Mouse (Mus musculus) C2C12 (cell line): ENCODE measurements around the gene Lrrc43. TPM values are rescaled to one million over a fixed set of nuclear protein-coding genes. Genes with fewer than 3 reads are reported as not detected.

Experiments used
- H3K27me3 ChIP-seq: one replicate; pipeline ENCODE4 v1.6.1; 2011; ENCODE audit not compliant: control insufficient read depth, insufficient read depth, insufficient read length
- H3K36me3 ChIP-seq: one replicate; pipeline ENCODE4 v1.6.1; 2011; ENCODE audit not compliant: control insufficient read depth, insufficient read depth
- H3K4me3 ChIP-seq: one replicate; pipeline ENCODE4 v1.5.1; 2011; ENCODE audit warnings: mild to moderate bottlenecking, control low read depth; ENCODE audit not compliant: poor library complexity, insufficient read depth, severe bottlenecking
- H3K79me2 ChIP-seq: one replicate; pipeline ENCODE4 v1.6.1; 2011; ENCODE audit not compliant: control insufficient read depth, insufficient read depth
- H3K79me3 ChIP-seq: one replicate; pipeline ENCODE4 v1.6.1; 2011; ENCODE audit warnings: low read depth, control low read depth
- H3ac ChIP-seq: one replicate; pipeline ENCODE3; 2011; ENCODE audit warnings: low read depth; ENCODE audit not compliant: control insufficient read depth, insufficient read length
- CEBPB ChIP-seq: IDR thresholded peaks from one replicate; pipeline ENCODE4 v1.6.1; 2011; ENCODE audit warnings: low read depth, mild to moderate bottlenecking, control low read depth, moderate library complexity
- CTCF ChIP-seq: IDR thresholded peaks from one replicate; pipeline ENCODE4 v1.5.1; 2011; ENCODE audit not compliant: control insufficient read depth, insufficient read depth, insufficient read length
- FOSL1 ChIP-seq: IDR thresholded peaks from one replicate; pipeline ENCODE4 v1.8.0; 2011; ENCODE audit warnings: mild to moderate bottlenecking, low read length; ENCODE audit not compliant: poor library complexity, insufficient read depth, severe bottlenecking
- MAX ChIP-seq: IDR thresholded peaks from one replicate; pipeline ENCODE4 v1.6.1; 2011; ENCODE audit warnings: mild to moderate bottlenecking, control low read depth
- MYOD1 ChIP-seq: IDR thresholded peaks from one replicate; pipeline ENCODE4 v1.6.1; 2011; ENCODE audit warnings: low read depth; ENCODE audit not compliant: control insufficient read depth, insufficient read length
- MYOG ChIP-seq: IDR thresholded peaks from one replicate; pipeline ENCODE4 v1.6.1; 2011; ENCODE audit not compliant: control insufficient read depth, insufficient read length; ENCODE audit errors: extremely low read depth
- USF1 ChIP-seq: IDR thresholded peaks from one replicate; pipeline ENCODE4 v1.6.1; 2011; ENCODE audit warnings: low read depth, mild to moderate bottlenecking, control low read depth, moderate library complexity
- polyA plus RNA-seq: library from polyadenylated mRNA; unstranded; fragments of >200 nt; fragmentation: generic; extraction: Trizol; gene quantifications from one replicate; pipeline ENCODE4 v1.2.1, GENCODE M21; 2012; ENCODE audit warnings: missing spikeins

Lrrc43 gene
- polyA plus RNA-seq, 1 experiment = not detected

DNA sequence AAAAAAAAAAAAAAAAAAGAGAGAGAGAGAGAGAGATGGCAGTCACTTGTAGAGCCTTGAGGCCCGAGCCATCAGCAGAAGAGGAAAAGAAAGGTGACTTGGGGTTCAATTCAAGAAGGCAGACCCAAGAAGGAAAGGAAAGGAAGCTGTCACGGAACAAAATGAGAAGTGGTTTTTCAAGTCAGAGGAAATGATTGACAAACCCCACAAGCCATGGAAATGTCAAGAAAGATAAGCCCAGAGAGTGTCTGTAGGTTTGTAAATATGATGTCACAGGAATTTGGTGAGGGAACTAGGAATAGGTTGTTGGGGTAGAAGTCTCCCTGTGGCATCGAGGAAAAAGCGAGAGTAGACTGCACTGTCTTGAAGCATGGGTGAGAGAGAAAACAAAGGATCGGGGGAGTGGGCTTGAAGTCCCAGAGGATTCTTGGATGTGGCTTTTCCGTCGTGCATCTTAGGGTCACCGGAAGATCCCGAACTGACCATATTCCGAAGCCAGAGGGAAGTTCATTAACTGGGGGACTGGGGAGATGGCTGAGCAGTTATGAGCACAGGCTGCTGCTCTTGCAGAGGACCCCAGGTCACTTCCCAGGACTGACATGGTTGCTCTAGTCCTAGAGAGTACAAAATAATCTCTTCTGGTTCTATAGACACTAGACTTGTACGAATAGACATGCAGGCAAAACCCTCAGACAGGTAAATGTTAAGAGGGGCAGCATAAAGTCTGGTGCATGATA, 1.3 kb upstream of the Lrrc43 start:
- H3ac ChIP-seq = no peak overlapping the region
- H3K36me3 ChIP-seq = no peaks in the 10 kb centered on the region
- H3K4me3 ChIP-seq = no peak overlapping the region
- TF ChIP-seq USF1 = no peak
- no peak for TF ChIP-seq MYOG
- TF ChIP-seq MAX = no peak
- TF ChIP-seq CEBPB = no peak
- no peak for TF ChIP-seq FOSL1
- no peak for TF ChIP-seq CTCF
- no peak for TF ChIP-seq MYOD1
- no peaks in the 10 kb centered on the region for H3K79me2 ChIP-seq
- H3K27me3 ChIP-seq = peaks cover 46% of the 10 kb centered on the region
- no peaks in the 10 kb centered on the region for H3K79me3 ChIP-seq

- no peaks in the 10 kb centered on the region for H3K79me3 ChIP-seq
- TF ChIP-seq FOSL1 (no peak), MYOD1 (no peak), MYOG (no peak), MAX (no peak), CEBPB (no peak), CTCF (no peak), USF1 (no peak)
- H3ac ChIP-seq = no peak overlapping the region
- H3K79me2 ChIP-seq = no peaks in the 10 kb centered on the region
- H3K4me3 ChIP-seq = no peak overlapping the region
- H3K36me3 ChIP-seq = no peaks in the 10 kb centered on the region
- peaks cover 51% of the 10 kb centered on the region for H3K27me3 ChIP-seq
These were observed 830 bp downstream of the Lrrc43 start for GRCm38 (mm10) chr5:123489935-123490334.

- TF ChIP-seq MYOD1 (no peak), USF1 (no peak)
- Histone ChIP-seq H3K27me3 (peaks cover 10% of the 10 kb centered on the region), H3K79me2 (no peaks in the 10 kb centered on the region), H3K79me3 (no peaks in the 10 kb centered on the region), H3K36me3 (no peaks in the 10 kb centered on the region), H3K4me3 (no peak overlapping the region), H3ac (no peak overlapping the region)
These were observed 10.6 kb downstream of the Lrrc43 start for GRCm38 (mm10) chr5:123499717-123500116.

- H3ac ChIP-seq = no peak overlapping the region
- TF ChIP-seq USF1 (no peak), FOSL1 (no peak), CTCF (no peak), MYOG (no peak), MAX (no peak), MYOD1 (no peak), CEBPB (no peak)
- H3K4me3 ChIP-seq = no peak overlapping the region
These were observed 12.9 kb downstream of the Lrrc43 start for GRCm38 (mm10) chr5:123501973-123502372.

DNA sequence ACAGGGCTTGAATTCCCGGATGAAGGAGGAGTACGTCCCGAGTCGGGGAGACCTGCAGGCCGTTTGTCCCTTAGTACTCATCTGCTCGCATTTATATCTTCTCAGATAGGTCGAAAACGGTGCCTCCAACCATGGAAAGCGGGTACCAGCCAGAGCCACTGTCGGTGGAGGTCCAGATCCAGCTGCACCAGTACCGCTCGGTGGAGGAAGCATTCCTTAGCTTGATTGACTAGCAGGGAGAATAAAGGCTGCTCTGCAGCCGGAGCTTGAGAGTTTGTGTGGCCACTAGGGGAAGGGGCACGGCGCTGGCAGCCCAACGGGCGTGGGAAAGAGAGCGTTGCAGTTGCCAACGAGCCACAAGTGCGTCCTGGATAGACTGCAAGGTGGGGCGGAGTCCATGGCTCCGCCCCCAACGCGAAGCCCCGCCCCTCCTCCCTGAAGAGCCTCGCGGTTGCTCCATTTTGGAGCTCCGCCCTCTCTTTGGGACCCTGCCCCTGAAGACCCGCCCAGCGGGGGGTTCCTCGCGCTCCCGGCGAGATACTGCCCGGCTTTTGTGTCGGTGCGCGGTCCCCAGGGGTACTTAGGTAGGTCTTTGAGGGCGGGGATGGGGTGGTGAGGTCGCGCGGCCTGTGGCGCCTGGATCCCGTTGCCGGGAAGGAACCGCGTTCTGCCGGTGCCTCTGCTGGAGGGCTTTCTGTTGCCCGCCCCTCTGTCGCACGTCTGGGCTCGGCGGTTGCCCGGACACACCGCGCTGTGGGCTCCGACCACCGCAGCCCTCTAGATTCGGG, 19.0 kb downstream of the Lrrc43 start:
- H3K4me3 ChIP-seq = peak overlapping the region; percentile 11
- no peaks in the 10 kb centered on the region for H3K79me3 ChIP-seq
- TF ChIP-seq MAX = no peak
- no peak for TF ChIP-seq MYOD1
- TF ChIP-seq FOSL1 = no peak
- TF ChIP-seq USF1 = no peak
- no peak for TF ChIP-seq CTCF
- no peak for TF ChIP-seq CEBPB
- TF ChIP-seq MYOG = no peak
- peaks cover 12% of the 10 kb centered on the region for H3K27me3 ChIP-seq
- H3ac ChIP-seq = peak overlapping the region; percentile 19
- no peaks in the 10 kb centered on the region for H3K79me2 ChIP-seq
- H3K36me3 ChIP-seq = no peaks in the 10 kb centered on the region

More at GRCm38 (mm10) chr5:123501973-123502372, 12.9 kb downstream of the Lrrc43 start:
- Histone ChIP-seq H3K27me3 (peaks cover 6% of the 10 kb centered on the region), H3K79me3 (no peaks in the 10 kb centered on the region), H3K79me2 (no peaks in the 10 kb centered on the region), H3K36me3 (no peaks in the 10 kb centered on the region)
